Mouse (Mus musculus) left cerebral cortex, postnatal 36 days (tissue): ENCODE measurements around the gene Ephb2. TPM values are rescaled to one million over a fixed set of nuclear protein-coding genes. Genes with fewer than 3 reads are reported as not detected.
A peak's percentile ranks its signal among the peaks of the same experiment; 100 is the strongest.

Experiments used
- DNase-seq, 2 experiments: peaks; one replicate each; pipeline ENCODE4 v3.0.0; 2021 to 2022; ENCODE audit warnings: low spot score in 2 of 2, mixed read lengths in 1 of 2
- intact Hi-C: fragments of 180-260 bp; cut with DNase I; formaldehyde crosslinking; loops from one replicate; pipeline ENCODE4 v1.15.1; 2025
- total RNA-seq, 2 experiments: library from RNA; stranded (reverse); gene quantifications; 2 replicates each; pipeline ENCODE4 v1.2.3; 2021

The Ephb2 gene
- total RNA-seq, 2 experiments from 2014 or later: 16.9 to 18.0 TPM

DNA sequence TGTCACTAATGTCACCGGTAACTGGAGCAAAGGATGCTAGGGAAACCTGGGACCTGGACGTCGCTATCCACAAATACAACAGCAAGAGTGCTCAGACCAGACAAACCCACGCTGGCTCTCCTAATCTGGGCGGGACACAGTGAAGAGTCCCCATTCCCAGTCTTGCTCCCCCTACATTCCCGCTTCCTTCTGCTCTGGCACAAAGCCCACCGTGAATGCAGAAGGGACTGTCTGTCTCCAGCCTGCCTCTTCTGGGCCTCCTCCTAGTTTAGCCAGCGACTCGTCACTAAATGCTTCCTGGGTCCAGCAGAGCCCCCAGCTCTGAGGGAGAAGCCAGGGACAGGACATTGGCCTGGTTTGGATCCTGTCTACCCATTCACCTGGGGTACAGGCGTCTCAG lies 29.5 kb downstream of the Ephb2 start:
- no peak for DNase-seq
- intact Hi-C loops: no loop called here

DNA sequence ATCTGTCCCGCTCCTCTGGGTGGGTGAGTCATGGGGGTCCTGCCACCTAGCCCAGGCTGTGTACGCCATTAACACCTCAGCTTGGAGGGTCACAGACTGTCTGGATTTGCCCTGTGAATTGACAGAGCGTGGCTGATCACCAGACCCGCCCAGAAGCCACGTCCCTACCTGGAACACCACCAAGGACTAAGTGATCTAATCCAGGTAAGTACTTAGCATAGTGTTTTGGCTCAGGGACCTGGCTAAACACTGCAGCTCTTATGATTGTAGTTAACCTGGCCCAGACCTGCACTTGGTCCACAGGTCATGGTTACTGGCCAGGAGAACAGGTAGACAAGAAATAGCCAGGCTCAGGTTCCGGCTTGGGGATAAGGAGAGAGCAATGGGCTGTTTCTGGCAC lies 31.4 kb downstream of the Ephb2 start:
- DNase-seq: no peak
- intact Hi-C loops: no loop called here

DNA sequence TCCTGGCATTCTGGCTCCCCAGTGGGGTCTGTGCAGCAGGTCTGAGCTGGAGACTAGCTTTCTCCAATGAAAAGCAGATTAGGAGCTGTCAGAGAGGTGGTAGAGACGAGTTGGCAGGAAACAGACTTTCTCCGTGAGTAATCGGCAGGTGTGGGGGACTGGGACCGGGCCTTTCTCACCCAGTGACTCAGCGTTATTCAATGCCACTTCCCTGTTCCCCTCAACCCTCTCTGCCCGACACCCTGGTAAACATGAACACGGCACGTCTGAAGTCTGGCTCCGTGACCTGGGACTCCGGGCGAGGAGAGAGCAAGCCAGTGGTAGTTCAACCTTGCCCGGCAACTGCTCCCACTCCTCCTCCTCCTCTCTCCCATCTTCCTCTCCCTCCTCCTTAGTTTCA lies 33.3 kb downstream of the Ephb2 start:
- intact Hi-C loops: no loop called here

DNA sequence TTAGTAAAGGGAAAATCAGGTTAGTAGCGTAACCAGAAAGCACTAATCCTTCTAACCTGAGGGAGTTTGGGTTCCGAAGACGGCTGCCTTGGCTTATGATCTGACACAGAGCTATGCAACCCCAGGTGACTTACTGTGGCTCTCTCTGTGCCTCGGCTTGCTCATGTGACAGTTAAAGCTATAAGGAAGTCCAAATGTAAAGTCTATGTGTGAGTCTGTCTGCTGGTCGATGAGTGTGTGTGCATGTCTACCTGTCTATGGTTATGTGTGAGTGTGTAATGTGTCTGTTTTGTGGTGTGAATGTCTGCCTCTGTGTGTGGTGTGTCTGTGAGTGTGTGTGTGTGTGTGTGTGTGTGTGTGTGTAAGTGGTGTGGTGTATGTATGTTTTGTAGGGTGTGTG lies 33.8 kb downstream of the Ephb2 start:
- intact Hi-C loops: no loop called here
- DNase-seq: no peak

More for the DNA sequence above, 33.3 kb downstream of the Ephb2 start:
- DNase-seq: peak in 1 of 2 experiments; percentile 39

DNA sequence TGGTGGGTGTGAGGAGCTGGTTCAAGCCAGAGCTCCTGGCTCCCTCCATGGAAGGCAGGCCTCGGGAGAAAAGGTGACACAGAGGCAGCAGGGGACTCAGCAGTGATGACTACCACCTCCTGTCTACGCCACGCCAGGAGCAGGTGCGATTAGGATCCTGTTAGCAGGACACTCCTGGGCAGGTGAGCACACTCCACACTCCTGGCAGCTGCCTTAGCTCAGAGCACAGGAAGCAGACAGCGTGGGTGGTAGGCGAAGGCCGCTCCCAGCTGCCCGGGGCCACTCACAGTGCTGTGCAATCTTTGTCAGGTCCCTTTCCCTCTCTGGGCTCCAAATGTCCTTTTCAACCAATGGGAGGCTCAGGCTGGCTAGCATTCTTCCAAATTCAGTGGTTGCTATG lies 34.3 kb downstream of the Ephb2 start:
- intact Hi-C loops: no loop called here
- no peak for DNase-seq

DNA sequence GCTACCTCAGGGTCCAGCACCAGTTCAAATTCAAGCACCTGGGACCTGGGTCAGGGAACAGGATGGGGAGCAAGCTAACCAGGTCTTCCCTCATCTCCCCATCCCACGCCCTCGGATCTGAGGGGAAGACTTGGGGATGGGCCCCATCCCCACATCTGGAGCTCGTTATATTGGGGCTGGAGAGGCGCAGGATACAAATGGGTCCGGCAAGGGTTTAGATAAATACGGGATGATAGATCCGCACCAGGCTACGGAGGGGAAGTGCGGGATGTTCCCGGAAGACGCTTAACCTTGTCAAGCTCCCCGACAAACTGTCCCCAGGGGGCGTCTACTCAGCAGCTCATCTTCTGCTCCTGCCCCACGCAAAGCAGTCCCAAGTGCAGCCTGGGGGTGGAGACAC lies 35.4 kb downstream of the Ephb2 start:
- intact Hi-C loops: no loop called here
- no peak for DNase-seq

DNA sequence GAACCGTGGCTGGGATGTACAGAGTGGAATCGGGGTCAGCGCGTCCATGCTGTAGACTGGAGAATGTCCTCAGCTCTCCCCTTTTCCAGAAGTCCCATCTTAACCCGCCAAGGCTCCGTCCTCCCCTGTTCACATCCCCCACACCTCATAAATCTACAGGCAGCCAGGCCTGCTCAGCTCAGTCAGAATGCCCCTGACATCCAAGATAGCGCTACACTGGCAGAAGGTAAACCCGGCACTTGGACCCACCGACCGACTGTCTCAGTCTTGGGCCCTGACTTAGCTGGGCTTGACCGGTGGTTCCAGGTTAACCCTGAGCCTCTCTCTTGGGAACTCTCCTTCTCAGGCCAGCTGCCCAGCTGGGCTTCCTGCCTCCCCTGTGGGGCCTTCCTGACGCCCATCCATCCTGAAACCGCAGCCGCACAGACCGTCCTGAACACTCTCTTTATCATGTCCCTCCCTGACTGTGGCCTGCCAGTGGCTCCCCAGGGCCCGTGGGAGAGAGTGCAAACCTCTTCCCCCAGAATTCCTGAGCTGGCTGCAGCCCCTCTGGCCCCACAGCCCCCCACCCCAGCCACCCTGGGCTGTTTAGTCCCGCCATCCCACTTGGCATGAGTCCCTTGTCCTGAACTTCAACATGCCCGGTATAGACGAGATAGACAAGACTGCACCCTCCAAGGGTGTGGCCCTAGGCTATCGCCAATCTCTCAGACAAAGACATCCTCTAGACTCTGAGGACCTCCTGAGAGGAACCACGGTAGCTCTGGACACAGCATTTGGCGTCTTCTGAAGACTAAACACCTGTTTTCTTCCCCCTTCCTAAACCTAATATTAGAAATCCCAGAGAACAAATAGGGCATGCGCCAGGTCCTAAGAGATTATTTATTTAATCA lies 37.9 kb downstream of the Ephb2 start:
- intact Hi-C loops: no loop called here
- no peak for DNase-seq

DNA sequence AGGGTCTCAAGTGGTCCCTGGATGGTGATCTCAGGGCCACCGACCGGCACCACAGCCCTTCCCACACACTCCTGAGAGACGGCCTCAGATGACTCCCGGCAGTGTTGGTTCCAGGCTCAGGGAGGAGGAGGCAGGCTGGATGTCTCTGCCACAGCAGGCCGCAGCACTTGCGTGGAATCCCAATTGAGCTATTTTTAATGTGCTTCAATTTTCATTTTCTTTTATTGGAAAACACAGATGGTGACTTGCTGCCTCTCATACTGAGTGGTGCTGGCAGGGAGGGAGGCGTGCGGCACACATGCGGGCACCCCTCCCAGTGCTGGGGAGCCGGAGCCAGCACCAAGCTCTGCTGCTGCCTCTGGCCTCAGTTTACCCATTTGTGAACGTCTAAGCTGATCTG lies 42.5 kb downstream of the Ephb2 start:
- DNase-seq: peak; percentile 72 to 84
- intact Hi-C loops: no loop called here

DNA sequence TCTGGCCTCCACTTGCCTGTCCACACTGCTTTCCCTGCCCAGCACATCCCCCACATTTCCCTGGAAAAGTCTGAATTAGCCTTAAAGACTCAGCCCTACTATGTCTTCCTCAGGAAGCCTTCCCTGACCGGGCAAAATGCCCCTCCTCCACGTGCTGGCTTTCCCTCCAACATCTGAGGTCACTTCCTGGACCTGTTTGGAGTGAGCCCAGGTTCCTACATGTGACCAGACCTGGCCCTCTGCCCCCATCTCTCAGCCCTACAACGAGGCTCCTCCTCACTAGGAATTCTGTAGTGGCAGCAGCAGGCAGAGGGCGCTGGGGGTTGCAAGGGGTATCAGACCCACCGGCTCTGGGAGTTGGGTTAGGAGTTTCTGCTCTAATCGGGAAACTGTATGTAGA lies 46.0 kb downstream of the Ephb2 start:
- intact Hi-C loops: loop anchor here (5.0 kb wide), 1 partner anchor 48 kb away; no protein-coding TSS in a partner anchor

DNA sequence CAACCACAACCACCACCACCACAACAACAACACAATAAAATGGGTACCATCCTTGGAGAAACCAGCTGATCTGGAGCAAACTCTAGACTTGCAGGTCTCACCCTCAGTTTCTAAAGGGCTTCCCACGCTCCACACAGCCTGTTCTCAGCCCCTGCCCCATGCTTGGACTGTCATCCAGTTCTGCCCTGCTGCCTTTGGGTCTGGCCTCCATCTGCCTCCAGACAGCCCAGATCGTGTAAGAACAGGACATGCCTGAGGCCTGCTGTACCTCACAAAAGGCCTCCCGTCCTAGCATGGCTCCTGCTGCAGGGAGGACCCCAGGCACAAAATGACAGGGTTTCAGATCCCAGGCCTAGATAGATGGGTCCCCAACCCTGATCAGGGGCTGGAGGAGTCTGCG lies 48.4 kb downstream of the Ephb2 start:
- no peak for DNase-seq
- intact Hi-C loops: loop anchor here (5.0 kb wide), 1 partner anchor 45 kb away; no protein-coding TSS in a partner anchor

More for the DNA sequence above, 46.0 kb downstream of the Ephb2 start:
- DNase-seq: no peak

DNA sequence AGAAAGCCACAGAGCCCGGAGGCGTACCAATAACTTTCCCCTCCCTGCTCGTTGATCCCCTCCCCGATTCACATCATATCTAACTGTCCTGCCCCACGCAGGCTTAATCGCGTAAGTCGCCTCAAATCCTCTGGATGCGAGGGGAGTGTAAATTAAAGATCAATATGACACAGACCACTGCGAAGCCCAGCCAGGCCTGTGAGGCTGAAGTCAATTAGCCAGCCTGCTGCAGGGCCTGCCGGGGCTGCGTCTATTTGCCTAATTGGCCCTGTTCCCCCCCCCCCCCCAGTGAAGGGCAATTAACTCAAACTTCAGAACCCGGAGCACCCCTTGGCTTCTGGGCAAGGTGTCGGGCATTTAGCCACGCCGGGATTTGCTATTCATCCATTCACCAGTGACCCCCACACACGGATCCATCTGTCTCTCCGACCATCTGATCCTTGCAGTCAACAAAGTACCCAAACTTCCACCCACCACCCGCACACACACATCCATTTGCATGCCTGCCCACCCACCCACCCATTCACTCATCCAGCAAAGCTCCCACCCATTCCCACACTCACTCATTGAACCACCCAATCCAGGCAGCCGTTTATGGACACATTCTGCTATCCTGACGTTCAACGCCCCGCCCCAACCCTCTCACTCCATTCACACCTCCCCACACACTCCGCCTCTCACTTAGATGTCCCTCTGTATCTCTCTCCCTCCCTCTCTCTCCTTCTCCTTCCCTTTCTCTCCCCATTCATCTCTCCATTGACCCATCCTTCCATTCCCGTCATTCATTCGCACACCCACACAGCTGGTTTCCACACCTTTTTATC lies 49.1 kb downstream of the Ephb2 start:
- DNase-seq: peak; percentile 56 to 68
- intact Hi-C loops: loop anchor here (5.0 kb wide), 1 partner anchor 44 kb away; no protein-coding TSS in a partner anchor

DNA sequence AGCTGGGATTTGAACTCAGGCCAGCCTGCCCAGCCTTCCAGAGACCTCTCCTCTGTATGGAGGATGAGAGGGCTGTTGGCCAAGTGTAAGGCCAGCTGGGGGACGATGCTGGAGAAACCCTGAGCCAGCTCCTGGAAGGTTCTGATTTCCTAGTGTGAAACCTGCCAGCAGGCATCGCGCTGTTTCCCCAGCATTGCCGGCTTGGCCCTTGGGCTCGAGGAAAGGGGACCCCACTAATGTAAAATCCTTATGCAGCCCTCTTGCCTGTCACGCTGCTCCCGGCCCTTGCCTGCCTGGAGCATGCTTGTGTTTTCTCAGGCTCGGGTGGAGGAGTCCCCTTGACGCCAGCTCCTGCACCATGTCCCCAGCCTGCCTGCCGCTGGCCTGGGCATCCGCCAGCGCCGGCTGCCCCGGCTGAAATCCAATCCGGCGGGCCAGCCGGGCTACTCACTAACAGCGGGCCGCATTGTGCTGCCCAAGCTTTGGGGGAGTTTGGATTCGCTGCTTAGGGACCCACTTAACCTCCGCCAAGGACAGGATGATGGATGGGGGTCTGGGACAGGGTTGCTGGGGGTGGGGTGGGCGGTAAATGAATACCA lies 52.1 kb downstream of the Ephb2 start:
- peak in 1 of 2 experiments; percentile 44 for DNase-seq
- intact Hi-C loops: no loop called here

DNA sequence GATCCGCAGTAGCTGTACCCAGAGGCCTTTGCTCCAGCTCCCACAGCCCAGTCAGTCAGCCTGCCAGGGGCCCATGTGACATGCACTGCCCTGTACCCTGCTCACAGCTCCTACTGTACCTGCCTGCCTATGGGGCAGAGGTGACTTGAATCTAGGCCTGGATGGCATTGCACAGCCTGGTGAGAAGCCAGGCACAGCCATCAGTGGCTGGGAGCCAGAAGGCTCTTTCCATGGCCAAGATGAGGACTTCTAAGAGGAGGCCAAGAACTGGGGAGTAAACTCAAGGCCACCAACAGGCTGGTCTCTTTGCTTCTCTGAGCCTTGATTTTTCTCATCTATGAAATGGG lies 53.2 kb downstream of the Ephb2 start:
- intact Hi-C loops: no loop called here
- DNase-seq: no peak

DNA sequence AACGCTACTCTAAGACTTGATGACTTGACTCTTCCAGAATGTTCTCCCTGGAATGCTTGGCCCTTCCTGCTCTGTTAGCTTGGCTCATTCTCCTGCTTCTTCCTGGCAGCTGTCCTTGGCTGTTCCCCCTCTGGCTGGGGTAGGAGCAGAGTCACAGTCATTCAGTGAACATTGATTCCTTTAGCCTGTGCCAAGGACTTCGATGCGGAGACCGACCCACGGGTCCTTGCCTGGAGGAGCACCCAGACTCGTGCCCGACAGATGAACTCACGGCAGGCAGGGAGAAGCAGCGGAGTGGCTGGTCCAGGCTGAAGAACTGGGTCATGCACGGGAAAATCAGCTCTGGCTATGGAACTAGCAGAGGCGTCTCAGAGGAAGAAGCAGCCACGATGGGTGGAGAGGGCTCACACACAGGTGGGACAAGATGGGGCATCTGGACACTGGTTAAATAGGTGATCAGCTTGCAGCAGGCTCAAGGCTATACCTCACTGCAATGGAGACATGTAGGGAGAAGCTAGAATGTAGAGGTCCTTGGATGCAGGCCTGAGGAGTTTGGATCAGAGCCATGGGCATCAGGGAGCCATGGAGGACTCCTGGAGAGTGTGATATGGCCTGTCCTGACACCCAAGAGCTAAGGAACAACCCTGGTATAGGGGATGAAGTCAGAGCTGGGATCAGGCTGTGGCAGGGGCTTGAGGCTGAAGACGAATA lies 53.8 kb downstream of the Ephb2 start:
- peak; percentile 20 to 46 for DNase-seq
- intact Hi-C loops: no loop called here

DNA sequence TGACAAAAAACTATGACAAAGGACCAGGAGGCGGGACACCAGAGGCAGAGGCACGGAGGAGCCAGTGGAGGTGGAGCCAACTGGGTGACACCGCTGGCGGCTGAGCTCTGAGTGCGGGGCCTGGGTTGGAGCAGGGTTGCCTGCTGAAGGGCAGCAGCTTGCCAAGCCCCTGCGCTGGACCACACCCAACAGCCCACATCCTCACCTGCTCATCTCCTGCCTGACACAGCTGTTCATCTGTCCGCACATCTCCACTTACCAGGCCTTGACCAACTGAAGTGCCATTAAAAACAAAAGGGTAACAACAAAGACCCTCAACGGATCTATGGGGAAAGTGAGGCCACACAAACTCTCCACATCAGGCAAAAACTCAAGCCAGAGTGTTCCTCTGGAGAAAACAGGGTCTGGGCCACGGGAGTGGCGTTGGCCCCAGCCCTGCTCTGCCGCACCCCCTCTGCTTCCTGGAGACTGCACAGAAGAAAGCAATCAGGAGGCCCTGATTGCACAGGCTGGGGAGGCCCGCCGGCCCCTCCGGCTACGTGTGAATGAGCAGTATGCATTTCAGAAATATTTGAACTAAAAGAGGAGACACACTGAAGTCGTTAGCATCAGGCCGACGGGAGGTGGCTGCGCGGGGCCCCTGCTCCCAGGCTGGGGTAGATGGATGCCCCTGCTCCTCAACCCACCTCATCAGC lies 55.4 kb downstream of the Ephb2 start:
- DNase-seq: no peak

DNA sequence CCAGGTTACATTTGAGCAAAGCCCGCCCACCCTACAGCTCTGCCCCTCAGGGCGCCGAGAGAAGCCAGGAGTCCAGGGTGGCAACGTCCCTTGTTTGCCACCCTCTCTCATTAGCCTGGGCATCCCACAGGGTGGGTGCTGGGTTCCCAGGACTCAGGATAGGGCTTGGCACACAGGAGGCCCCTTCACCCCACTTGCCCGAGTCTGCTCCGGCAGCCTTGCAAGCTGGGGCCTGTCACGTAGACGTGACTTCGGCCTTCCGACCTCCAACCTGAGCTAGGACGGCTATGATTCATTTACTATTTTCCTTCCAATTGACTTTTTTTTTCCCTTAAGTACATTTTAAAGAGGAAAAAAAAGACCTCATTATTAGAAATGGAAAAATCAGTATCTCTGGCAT lies 56.6 kb downstream of the Ephb2 start:
- DNase-seq: no peak
- intact Hi-C loops: no loop called here

More for the DNA sequence above, 55.4 kb downstream of the Ephb2 start:
- intact Hi-C loops: no loop called here

DNA sequence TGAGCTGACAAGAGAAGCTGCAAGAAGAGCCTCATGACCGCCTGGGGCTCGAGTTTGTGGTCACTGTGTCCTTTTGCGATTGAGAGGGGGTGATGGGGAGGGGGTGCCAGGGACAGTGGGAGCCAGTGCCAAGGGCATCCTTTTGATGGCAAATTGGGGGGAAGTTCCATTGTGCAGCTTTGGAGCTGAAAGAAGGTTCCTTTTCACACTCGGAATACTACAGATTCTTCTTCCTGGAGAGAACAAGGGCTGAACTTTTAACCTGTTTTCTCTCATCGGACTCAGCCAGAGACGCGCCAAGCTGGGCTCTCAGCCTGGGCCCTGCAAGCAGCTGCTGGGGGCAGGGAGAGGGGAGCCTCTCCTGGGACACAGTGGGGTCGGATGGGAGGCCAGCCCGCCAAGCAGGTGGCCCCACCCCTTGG lies 59.3 kb downstream of the Ephb2 start:
- no peak for DNase-seq
- intact Hi-C loops: no loop called here

DNA sequence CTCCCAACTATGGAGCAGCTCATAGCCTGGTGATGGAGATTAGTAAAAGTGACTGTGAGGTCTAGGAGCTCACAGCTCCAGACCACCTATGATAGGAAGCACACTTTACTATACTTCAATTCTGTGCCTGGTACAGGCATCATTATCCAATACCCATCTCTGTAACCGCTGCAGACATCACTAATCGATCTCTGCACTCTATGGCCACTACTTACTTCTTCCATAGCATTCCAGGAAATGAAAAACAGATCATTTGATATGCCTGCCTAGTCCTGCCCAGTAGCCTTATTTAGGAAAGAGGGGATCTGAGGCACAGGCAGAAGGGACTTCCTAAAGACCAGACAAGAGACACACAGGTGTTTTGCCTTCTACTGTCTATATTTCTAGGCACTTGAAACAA lies 59.9 kb downstream of the Ephb2 start:
- DNase-seq: no peak
- intact Hi-C loops: no loop called here

DNA sequence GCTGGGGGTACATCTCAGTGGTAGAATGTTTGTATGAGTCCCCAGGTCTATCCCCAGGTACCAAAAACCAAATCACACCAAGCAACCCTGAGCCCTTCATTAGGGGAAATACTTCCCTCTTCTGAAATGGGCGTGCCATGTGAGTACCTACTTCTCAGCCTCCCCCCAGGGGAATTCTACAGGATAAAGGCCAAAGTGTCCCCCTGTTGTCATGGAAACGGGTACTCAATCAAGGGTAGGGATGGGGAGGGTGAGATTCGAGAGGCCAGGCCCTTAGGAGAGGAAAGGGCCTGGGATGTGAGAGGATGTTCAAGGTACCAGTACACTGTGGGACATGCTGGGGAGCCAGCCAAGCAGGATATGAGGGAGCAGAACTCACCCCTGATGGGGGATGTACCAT lies 61.6 kb downstream of the Ephb2 start:
- intact Hi-C loops: no loop called here
- no peak for DNase-seq
